Mouse (Mus musculus) liver, adult 2 months (tissue): Measurements from ENCODE around the gene Cacna2d3.

Experiments
- CTCF ChIP-seq: fragments of 200-500 bp; IDR thresholded peaks from 2 replicates; pipeline ENCODE4 v1.5.1; 2011; ENCODE audit warnings: low read depth, low read length, control low read depth
- POLR2A ChIP-seq: fragments of 200-500 bp; IDR thresholded peaks from 2 replicates; pipeline ENCODE4 v1.6.1; 2011; ENCODE audit warnings: low read length, control low read depth; ENCODE audit not compliant: insufficient read depth; ENCODE audit errors: extremely low read depth

DNA sequence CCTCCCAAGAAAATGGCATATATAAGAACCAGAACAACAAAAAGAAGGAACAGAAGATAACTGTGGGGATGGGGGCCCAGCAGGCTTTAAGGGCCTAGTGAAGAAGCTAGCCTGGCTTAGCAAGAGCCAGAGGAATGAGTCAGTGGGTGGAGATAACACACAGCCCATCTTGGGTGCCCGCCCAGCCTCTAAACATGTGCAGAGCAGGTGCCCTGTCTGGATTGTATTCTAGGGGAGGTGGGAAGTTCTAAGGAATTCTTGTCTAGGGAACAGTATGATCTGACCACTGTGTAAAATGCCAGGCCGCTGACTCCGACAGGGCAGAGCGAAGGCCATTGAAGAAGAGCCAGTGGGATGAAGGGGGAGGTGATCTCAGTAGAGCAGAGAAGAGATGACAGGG lies 698.4 kb downstream of the Cacna2d3 start:
- no peak for TF ChIP-seq CTCF
- TF ChIP-seq POLR2A, result no peak
